Mouse (Mus musculus) midbrain, embryonic 14.5 days (tissue): ENCODE results near the gene Ash1l. TPM values are rescaled to one million over a fixed set of nuclear protein-coding genes. Genes with fewer than 3 reads are reported as not detected.
A peak's percentile ranks its signal among the peaks of the same experiment; 100 is the strongest.

Experiments used
- ATAC-seq: fragments of 200-750 bp; cut with Nextera tagmentation; 2 replicates; pipeline ENCODE4 v1.8.0; 2017; ENCODE audit warnings: moderate number of reproducible peaks, moderate library complexity; ENCODE audit not compliant: low FRiP score, low TSS enrichment
- DNase-seq: peaks from one replicate; pipeline ENCODE4 v3.0.0-alpha.2; 2015
- H3K27ac ChIP-seq: fragments of 300-500 bp; sonication (generic); replicated peaks from 2 replicates; pipeline ENCODE4 v1.5.1; 2014; ENCODE audit warnings: mild to moderate bottlenecking, low read depth, low read length, moderate library complexity
- H3K27me3 ChIP-seq: fragments of 300-500 bp; sonication (generic); 2 replicates; pipeline ENCODE4 v1.6.1; 2014; ENCODE audit warnings: low read length, control low read depth, mixed read lengths; ENCODE audit not compliant: control insufficient read depth, insufficient read depth
- H3K36me3 ChIP-seq: fragments of 300-500 bp; sonication (generic); 2 replicates; pipeline ENCODE4 v1.6.1; 2014; ENCODE audit warnings: low read length, control low read depth; ENCODE audit not compliant: control insufficient read depth, insufficient read depth
- H3K4me1 ChIP-seq: fragments of 300-500 bp; sonication (generic); 2 replicates; pipeline ENCODE4 v1.6.1; 2014; ENCODE audit warnings: mild to moderate bottlenecking, antibody characterized with exemption, low read length, control low read depth; ENCODE audit not compliant: control insufficient read depth, insufficient read depth
- H3K4me2 ChIP-seq: fragments of 300-500 bp; sonication (generic); 2 replicates; pipeline ENCODE4 v1.6.1; 2014; ENCODE audit warnings: mild to moderate bottlenecking, low read length, moderate library complexity
- H3K4me3 ChIP-seq: fragments of 300-500 bp; sonication (generic); replicated peaks from 2 replicates; pipeline ENCODE4 v1.5.1; 2014; ENCODE audit warnings: low read depth, low read length
- H3K9ac ChIP-seq: fragments of 300-500 bp; sonication (generic); replicated peaks from 2 replicates; pipeline ENCODE4 v1.6.1; 2014; ENCODE audit warnings: mild to moderate bottlenecking, low read length, moderate library complexity
- H3K9me3 ChIP-seq: fragments of 300-500 bp; sonication (generic); 2 replicates; pipeline ENCODE4 v1.6.1; 2016; ENCODE audit warnings: low read length, control low read depth, mixed read lengths; ENCODE audit not compliant: control insufficient read depth
- WGBS: fragments of 180-500 bp; shearing (Covaris S2); extraction: QIAGEN DNeasy Blood & Tissue Kit; methylation state at CpG from one replicate; pipeline ENCODE4 v1.1.7; 2014; 5-methylcytosine and 5-hydroxymethylcytosine counted together
- polyA plus RNA-seq: library from polyadenylated mRNA; unstranded; fragments of >200 nt; fragmentation: Nextera tagmentation; extraction: Ambion mirVana; gene quantifications from 2 replicates; pipeline ENCODE4 v1.2.1, GENCODE M21; 2014

Gene Ash1l
- polyA plus RNA-seq = 22.5 and 24.9 TPM in 2 replicates

DNA sequence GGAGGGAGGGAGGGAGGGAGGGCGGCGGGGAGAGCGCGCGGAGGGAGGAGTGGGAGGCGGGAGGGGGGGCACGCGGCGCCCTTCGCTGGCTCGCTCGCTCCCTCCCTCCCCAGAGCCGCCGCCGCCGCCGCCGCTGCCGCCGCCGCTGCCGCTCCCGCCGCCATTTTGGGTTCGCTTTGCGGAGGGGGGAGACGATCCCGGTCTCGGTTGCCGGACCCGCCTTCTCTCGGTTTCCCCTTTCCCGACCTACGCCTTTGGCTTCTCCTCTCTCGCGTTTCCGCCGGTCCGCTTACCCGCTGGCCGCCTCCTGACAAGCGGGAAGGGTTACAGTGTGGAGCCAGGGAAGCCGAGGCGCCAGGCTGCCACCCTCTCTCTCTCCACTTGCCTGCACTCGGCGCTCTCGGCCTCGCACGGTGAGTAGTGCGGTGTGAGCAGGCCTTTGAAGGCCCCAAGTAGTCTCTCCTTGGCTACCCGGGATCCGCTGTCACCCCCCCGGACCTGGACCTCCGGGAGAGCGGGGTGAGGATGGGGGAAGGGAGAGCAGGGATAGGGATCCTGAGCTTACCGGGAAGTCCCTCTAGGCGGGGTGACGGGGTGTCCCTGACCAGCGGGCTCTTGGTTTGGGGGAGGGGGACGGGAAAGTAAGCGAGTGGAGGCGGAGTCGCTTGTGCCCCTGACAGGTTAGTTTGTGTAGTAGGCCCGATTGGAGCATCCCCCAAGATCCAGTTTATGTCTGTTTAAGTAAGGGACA lies at the start of gene Ash1l, which contains the start of gene Dap3:
Gene Ash1l, plus strand, starts transcription at position 47 of the 751 bp plus-strand sequence.
Gene Dap3, minus strand, starts transcription at position 606 of the 751 bp plus-strand sequence.
- Histone ChIP-seq H3K27me3 (no peaks in the 10 kb centered on the region), H3K4me1 (peaks cover 34% of the 10 kb centered on the region), H3K9ac (peak within 1 kb of the TSS; percentile 88), H3K27ac (peak within 1 kb of the TSS; percentile 99), H3K4me2 (peak within 1 kb of the TSS; percentile 62), H3K9me3 (no peaks in the 10 kb centered on the region), H3K36me3 (no peaks in the 10 kb centered on the region), H3K4me3 (peak within 1 kb of the TSS; percentile 90)
- DNase-seq (peak; percentile 85), ATAC-seq (peak; percentile 80)
- under 1% methylated on average over 43 of the region's 64 CpGs for WGBS

DNA sequence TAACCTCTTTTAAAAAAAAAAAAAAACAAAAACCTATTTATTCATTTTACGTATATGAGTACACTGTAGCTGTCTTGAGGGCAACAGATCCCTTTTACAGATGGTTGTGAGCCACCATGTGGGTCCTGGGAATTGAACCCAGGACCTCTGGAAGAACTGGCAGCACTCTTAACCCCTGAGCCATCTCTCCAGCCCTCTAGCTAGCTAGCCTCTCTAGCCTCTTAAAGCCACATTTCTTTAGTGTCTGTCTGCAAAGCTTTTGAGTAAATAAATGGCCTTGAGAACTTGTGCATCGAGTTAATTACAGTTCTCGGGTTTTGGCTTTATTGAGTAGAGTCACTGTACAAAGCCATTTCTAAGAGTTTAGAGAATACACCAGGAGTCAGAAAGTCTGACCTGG lies 45.6 kb upstream of the Ash1l start:
- H3K36me3 ChIP-seq = peaks cover 89% of the 10 kb centered on the region
- no peak overlapping the region for H3K9ac ChIP-seq
- WGBS = 87% methylated on average over 3 of the region's 3 CpGs
- H3K9me3 ChIP-seq = no peaks in the 10 kb centered on the region
- no peak overlapping the region for H3K4me2 ChIP-seq
- ATAC-seq = no peak
- no peak overlapping the region for H3K4me3 ChIP-seq
- no peak overlapping the region for H3K27ac ChIP-seq
- H3K27me3 ChIP-seq = no peaks in the 10 kb centered on the region
- H3K4me1 ChIP-seq = no peaks in the 10 kb centered on the region
- no peak for DNase-seq

- H3K4me3 ChIP-seq = no peak overlapping the region
- DNase-seq = no peak
- H3K9me3 ChIP-seq = no peaks in the 10 kb centered on the region
- no peaks in the 10 kb centered on the region for H3K4me1 ChIP-seq
- WGBS = 91% methylated on average over 6 of the region's 6 CpGs
- no peak overlapping the region for H3K27ac ChIP-seq
- no peak overlapping the region for H3K4me2 ChIP-seq
- no peak overlapping the region for H3K9ac ChIP-seq
- peaks cover 92% of the 10 kb centered on the region for H3K36me3 ChIP-seq
- ATAC-seq = no peak
- H3K27me3 ChIP-seq = no peaks in the 10 kb centered on the region
Observed at GRCm38 (mm10) chr3:88905209-88905608, 45.2 kb upstream of the Ash1l start.

GRCm38 (mm10) chr3:88905741-88906140 lies 44.7 kb upstream of the Ash1l start:
- no peak overlapping the region for H3K9ac ChIP-seq
- WGBS = 91% methylated on average over 2 of the region's 2 CpGs
- no peak for DNase-seq
- H3K27ac ChIP-seq = no peak overlapping the region
- H3K9me3 ChIP-seq = no peaks in the 10 kb centered on the region
- ATAC-seq = no peak
- no peaks in the 10 kb centered on the region for H3K4me1 ChIP-seq
- peaks cover 93% of the 10 kb centered on the region for H3K36me3 ChIP-seq
- H3K4me3 ChIP-seq = no peak overlapping the region
- H3K27me3 ChIP-seq = no peaks in the 10 kb centered on the region
- H3K4me2 ChIP-seq = no peak overlapping the region

DNA sequence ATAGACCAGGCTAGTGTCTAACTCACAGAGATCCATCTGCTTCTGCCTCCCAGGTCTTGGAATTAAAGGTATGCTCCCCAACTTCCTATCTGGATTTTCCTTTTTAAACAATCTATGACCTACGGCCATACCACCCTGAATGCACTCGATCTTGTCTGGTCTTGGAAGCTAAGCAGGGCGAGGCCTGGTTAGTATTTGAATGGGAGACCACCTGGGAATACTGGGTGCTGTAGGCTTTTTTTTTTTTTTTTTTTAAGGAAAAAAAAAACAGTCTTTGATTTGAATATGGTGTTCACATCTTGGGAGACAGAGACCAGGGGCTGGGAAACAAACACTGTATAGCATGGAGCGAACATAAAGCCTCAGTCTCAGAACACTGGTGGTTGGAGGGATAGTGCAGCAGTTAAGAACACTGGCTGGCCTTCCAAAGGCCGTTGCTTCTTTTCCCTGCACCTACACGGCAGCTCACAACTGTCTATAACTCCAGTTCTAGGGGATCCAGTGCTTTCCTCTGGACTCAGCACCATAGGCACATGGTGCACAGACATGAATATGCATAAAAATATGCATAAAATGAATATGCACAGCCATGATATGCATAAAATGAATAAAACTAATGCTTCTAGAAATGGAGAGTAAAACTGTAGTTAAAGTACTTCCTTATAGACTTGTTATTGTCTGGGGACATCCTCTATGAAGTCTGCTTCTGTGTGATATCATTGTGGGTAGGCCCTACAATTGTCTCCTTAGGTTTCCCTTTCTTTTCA lies 43.8 kb upstream of the Ash1l start:
- ATAC-seq (no peak), DNase-seq (no peak)
- Histone ChIP-seq H3K27ac (no peak overlapping the region), H3K9me3 (no peaks in the 10 kb centered on the region), H3K27me3 (no peaks in the 10 kb centered on the region), H3K4me1 (no peaks in the 10 kb centered on the region), H3K4me2 (no peak overlapping the region), H3K4me3 (no peak overlapping the region), H3K9ac (no peak overlapping the region), H3K36me3 (peaks cover 95% of the 10 kb centered on the region)
- 93% methylated on average over 6 of the region's 6 CpGs for WGBS

DNA sequence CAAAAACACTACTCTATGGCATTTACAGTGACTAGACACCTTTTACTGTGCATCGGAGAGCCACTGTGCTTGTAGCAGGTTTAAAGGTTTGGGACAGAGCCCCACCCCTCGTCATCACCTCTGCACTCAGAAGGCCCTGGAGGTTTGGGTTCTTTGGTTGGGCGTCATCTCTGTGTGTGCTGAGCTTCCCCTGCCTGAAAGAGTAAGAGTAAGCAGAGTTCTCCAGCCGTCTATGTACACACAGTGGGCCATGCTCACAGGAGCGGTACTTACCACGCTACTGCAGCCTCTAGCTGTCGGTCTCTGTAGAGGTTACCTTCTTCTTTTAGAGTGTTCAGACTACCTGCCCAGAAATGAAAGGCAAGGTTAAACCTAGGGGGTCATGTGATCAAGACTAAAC lies 37.8 kb upstream of the Ash1l start:
- Histone ChIP-seq H3K9me3 (no peaks in the 10 kb centered on the region), H3K9ac (no peak overlapping the region), H3K4me2 (peak overlapping the region; percentile 74), H3K36me3 (peaks cover 47% of the 10 kb centered on the region), H3K4me1 (0 out of 2 replicates have a peak, but pooled peaks cover 5% of the 10 kb centered on the region), H3K4me3 (no peak overlapping the region), H3K27me3 (no peaks in the 10 kb centered on the region), H3K27ac (no peak overlapping the region)
- WGBS = 91% methylated on average over 7 of the region's 7 CpGs
- ATAC-seq = no peak
- no peak for DNase-seq

DNA sequence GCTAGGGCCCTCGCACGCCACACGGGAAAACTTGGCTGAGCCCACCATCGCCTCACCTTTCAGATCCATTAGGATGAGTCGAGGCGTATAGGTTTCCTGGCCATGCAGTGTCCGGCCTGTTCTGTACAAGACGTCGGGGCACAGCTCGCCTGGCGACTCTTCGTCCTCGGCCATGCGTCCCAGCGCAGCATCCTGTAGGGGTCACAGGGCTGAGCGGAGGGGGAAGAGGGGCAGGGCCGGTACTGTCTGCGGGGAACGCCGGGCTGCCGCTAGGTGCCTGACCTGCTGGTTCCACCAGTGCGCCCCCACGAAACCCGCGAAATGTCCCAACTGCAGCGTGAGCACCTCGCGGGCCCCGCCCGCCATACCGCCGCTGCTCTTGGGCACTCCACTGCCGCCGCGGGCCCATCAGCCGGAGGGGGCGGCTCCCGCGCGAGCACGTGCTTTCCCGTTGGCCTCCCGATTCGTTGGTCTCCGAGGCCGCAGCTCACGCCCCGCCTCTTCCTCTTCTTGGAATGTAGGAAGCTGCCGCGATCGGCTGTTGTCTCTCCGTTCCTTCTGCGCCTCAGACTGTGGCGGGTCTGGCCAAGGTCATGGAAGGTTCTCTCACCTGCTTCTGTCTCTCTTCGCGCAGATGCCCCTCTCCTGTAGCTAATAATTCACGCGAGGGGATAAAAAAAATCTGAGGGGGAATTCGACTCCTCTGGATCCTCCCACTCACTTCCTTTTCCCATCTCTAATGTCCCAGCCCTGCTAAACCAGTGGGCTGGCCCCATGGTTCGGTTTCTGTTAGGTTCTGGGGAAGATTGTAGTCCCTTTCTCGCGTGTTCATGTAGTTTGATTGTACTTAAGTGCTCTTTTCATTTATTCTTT lies 36.7 kb upstream of the Ash1l start, which contains the start of gene Msto1:
Gene Msto1, minus strand, starts transcription at position 489 of the 873 bp plus-strand sequence.
- ATAC-seq (peak; percentile 97), DNase-seq (peak; percentile 95)
- WGBS = under 1% methylated on average over 60 of the region's 62 CpGs
- Histone ChIP-seq H3K9ac (peak within 1 kb of the TSS; percentile 79), H3K36me3 (peaks cover 36% of the 10 kb centered on the region), H3K4me2 (peak within 1 kb of the TSS; percentile 74), H3K27me3 (no peaks in the 10 kb centered on the region), H3K4me1 (0 out of 2 replicates have a peak, but pooled peaks cover 5% of the 10 kb centered on the region), H3K9me3 (no peaks in the 10 kb centered on the region), H3K27ac (peak within 1 kb of the TSS; percentile 81), H3K4me3 (peak within 1 kb of the TSS; percentile 74)

- ATAC-seq = no peak
Observed at GRCm38 (mm10) chr3:88914384-88914810, 36.0 kb upstream of the Ash1l start.

More at GRCm38 (mm10) chr3:88914384-88914810, 36.0 kb upstream of the Ash1l start:
- 23% methylated on average over 8 of the region's 8 CpGs for WGBS
- Histone ChIP-seq H3K27ac (peak overlapping the region; percentile 81), H3K4me1 (0 out of 2 replicates have a peak, but pooled peaks cover 5% of the 10 kb centered on the region), H3K4me3 (peak overlapping the region; percentile 74), H3K36me3 (peaks cover 29% of the 10 kb centered on the region), H3K9ac (peak overlapping the region; percentile 79), H3K27me3 (no peaks in the 10 kb centered on the region), H3K4me2 (peak overlapping the region; percentile 74), H3K9me3 (no peaks in the 10 kb centered on the region)
- no peak for DNase-seq
